Mouse (Mus musculus): ENCODE measurements around the gene Dnhd1.
"Not testable (repeated sequence)": the region's sequence is repeated elsewhere in the genome, so short reads cannot be mapped to it uniquely, and the experiment has no call there.

Gene Dnhd1

DNA sequence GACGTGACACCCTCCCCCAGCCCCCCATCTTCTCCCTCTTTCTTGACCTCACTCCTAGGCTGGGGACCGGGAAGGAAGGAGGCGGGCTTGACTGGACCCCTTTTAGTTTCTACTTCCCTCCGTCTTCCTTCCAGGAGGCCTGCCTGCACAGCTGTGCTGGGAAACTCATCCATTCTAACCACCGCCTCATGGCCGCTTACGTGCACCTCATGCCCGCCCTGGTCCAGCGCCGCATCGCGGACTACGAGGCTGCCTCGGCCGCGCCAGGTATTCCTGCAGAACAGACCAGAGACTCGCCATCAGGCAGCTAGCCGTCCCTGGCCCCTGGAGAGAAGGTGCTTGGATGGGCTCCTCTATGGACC, 9.8 kb upstream of the Dnhd1 start:
- peak; percentile 45 for DNase-seq

DNA sequence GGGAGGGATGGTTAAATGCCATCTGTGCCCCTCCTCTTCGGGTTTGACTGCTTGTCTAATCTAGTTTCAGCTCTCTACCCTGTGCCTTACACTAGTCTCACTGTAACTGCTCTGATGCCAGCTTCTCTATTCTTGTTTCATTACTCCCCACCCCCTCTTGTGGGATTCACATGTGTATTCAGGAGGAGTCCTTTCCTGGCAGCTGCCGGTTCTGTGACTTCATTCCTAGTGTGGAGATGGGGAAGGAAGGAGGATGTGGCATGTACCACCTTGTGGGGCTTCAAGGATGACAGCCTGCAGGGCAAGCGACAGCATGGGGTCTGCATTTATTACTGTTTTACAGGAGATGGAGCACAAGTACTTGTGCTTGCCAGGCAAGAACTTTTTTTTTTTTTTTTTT, 8.7 kb upstream of the Dnhd1 start:
- DNase-seq, result no peak

DNA sequence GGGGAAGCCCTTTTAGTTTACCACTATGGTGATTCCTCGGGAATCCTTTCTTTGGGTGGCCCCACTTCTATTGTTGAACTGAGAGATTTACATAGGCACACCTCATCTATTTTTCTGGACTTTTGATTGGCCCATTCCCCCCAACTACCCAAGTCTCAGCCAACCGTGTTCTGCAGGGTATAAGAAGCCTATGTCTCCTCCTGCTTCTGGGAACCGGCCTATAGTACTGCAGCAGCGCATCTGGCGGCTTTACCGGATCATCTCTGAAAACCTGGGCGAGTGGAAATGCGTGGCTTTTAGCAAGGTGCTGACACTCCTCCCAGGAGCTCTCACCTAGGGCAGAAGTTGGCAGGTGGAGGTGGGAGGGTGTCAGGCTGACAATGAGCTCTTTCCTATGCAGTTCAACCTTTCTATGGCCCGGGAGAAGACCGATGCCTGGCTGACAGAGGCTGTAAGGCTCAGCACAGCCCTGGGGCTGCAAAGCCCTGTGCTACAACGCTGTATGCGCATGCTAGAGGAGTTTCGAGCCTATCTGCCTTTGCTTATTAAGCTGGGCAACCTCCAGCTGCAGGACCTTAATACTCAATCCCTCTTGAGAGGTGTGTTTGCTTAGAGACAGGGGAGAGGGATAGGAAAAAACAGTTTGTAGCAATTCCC, 35.0 kb downstream of the Dnhd1 start:
- no peak for DNase-seq

DNA sequence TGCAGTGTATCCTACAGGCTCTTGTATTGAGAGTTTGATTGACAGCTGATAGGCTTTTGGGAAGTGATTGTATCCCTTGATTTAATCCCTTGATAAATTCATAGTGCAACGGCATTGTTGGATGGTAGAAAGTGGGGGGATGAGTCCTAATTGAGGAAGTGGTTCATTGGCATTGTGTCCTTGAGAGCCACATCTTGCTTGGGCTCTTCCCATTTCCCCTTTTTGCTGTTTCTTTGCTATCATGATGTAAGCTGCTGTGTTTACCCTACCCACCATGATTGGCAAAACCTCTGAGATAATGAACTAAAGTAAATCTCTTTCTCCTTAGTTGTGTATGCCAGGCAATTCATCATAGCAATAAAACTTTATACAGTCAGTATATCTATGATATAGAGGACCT, 40.2 kb downstream of the Dnhd1 start:
- DNase-seq, result no peak

DNA sequence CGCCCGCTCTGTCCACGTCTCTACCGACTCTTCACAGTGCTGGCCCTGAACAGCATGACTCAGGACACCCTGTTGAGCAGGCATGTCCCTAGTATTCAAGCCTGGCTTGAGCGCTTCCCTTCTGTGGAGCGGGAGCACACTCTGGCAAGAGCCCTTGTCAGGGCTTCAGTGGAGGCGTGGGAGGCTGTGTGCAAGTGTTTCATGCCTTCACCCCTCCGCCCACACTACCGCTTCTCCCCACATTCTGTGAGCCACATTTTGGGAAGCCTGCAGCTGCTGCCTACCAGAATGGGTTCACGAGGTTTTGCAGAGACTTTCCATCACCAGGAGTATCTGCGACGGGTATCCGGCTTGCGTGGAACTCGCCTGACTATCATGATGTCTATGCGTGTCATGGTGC, 52.6 kb downstream of the Dnhd1 start:
- DNase-seq, result no peak

DNA sequence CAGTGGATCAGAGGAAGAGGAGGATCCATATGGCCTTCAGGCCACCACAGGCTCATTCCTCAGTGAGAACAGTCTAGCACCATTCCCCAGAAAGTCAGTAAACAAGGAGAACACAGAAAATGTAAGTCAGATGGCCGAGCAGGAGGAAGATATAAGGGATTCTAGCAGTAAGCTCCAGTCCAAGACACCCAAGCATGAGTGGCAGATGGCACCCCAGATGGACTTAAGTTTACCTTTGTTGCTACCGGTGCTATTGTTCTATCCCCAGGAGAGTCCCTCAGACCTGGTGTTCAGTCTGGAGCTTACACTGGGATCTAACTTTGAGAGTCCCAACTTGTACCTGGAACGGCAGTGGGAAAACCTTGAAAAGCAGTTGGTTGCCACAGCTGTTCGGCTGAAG, 53.2 kb downstream of the Dnhd1 start:
- no peak for DNase-seq

DNA sequence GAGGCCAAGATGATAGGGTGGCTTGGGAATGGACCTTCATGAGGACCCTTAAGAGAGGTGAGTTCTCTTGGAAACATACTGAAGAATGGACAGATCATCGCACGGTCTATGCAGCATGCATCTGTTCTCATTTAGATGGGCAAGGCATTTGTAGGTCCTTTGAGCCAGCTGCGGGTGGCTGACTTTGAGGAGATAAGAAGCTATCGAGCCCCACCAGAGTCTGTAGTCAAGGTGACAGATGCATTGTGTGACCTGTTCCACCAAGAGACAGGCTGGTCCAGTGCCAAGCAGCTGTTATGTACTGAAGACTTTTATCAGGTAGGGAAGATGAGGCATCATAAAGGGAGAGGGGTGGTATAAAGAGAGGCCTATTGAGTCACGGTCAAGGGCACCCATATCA, 58.1 kb downstream of the Dnhd1 start:
- no peak for DNase-seq

DNA sequence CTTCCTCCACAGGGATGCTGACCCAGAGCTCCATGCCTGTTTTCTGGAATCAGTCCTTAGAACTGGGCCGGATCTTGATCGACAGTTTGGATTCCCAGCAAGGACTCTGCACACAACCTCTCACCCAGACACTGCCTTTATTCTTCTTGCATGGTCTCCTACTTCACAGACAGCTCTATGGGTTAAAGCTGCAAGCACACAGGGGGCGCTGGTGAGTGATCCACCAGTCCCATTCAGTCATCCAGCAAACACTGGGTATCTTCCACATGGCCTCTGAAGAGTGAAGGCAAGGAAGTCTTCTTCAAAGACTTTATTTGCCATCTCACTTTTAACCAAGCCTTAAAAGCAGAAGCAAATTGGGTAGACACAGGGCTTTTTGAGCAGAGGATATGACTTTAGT, 64.7 kb downstream of the Dnhd1 start:
- DNase-seq, result no peak

DNA sequence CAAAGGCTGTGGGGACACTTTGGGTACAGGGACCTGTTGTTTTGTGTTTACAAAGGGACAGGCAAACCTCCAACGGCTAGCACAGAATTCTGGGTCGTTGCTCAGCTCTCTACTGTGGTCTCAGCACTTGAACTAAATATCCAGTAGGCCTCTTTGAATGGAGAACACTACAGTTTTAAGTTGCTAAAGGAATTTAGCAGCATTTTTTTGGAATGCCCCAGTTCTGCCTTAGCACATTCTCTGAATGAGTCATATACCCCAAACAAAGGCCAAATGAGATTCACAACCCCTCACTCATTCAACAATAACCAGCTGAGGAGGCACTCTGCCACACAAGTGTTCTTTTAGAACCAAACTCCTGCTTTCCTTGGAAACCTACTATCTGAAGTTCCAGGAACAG, 71.3 kb downstream of the Dnhd1 start:
- DNase-seq, result no peak

DNA sequence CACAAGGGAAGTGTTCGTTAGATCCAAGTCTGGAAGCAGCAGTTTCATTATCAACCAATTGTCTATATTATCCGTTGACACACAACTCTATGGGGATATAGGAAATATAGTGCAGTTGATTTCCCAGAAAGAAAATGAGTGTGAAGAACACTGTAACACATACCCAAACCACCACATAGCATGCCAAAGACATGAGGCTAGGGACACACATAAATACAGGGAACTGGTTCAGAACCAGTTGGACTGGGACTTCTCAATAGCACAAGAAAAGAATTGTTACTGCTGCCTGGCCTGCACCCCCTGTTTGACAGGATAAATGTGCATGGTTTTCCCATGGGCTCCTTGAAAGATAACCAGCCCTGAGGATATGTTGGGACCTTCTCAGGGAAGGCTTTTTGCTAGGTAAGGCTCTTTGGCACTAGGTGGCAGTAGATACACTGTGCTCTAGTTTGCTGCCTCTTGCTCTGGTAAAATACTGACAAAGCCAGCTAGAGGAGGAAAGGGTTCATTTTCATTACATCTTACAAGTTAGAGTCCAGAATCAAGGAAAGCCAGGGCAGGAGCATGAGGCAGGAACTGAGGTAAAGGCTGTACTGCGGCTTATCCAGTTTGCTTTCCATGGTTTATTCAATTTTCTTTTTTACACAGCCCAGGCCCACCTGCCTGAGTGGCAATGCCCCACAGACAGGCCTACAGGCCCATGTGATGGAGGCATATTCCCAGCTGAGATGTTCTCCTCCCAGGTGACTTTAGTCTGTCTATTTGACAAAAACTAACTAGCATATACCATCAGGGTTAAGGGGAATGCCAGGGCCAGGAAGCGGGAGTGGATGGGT, 75.7 kb downstream of the Dnhd1 start:
- peak; percentile 19 for DNase-seq

DNA sequence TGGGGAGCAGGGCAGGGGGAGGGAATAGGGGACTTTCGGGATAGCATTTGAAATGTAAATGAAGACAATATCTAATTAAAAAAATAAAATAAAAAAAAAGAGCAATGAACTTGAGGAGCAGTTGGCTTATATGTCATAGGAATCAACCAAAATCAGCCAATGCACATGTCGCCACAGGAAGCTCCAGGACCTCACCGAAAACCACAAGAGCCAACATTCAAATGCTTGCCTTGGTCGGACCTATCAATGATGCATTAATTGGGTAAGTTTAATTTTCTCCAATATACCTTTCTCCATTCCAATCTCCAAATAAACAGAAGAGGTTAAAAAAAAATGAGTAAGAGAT, 76.3 kb downstream of the Dnhd1 start:
- DNase-seq, result no peak

DNA sequence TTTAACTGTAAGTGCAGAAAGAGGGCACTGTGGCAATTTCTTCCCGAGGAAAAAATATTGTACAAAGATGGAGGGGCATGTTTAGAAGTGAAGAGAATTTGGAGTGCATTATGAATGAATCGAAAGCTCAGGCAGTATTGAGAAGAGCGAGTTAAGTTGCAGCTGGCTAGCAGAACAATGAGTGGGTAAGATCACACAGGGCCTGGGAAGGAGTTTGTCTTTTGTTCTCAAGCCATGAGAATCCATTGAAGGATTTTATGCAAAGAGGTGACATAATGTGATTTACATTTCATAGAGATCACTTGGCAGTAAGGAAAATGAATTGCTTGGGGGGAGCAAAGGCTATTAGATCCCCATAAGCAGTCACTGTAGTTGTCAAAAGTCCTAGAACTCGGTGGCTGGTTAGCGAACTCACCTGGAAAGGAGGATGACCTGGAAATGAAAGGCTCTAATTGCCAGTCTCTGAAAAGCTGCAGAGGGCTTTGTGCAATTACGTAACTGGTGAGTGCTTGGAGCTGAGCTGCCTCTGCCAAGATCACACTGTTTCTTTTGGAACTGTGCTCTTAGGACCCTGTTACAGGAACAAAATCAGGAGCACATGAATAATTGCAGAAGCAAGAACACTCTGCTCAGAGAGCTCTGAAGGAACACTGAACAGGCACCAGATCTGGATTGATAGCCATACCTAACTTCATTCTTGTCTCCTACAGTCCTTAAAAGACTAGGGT, 78.2 kb downstream of the Dnhd1 start:
- no peak for DNase-seq

DNA sequence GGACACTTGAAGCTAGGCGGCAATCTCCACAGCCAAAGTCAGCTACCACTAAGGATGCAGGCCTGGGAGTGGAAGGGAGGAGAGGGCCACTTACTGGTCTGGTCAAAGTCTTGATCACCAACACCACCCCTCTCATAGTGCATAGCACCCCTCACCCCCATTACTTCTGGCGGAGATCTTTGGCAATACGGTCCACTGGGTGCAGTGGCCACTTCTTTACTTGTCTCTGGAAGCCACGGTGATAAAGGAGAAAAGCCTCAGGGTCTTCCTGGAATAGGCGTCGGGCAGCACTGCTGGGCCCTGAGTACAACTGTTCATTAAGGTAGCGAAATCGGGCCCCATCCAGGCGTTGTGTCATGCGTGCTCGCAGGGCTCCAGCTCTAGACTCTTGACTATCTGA, 83.2 kb downstream of the Dnhd1 start:
- no peak for DNase-seq

DNA sequence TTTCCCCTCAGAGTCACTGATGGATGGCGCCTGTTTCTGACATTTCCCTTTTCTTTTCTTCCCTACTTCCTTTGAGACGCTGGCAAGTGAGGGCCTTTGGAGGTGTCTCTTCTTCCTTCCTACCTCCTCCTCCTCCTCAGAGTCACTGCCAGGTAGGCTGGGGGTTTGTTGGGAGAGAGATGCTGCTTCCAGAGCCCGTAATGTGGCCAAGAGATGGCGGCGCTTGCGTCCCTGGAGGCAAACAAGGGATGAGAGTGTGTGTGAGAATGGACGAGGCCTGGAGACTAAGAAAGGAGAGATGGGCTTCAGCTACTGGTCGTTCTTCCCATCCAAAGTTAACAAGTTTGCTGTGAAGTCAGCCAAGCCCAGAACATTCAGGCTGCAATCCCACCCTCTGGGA, 84.2 kb downstream of the Dnhd1 start:
- no peak for DNase-seq

DNA sequence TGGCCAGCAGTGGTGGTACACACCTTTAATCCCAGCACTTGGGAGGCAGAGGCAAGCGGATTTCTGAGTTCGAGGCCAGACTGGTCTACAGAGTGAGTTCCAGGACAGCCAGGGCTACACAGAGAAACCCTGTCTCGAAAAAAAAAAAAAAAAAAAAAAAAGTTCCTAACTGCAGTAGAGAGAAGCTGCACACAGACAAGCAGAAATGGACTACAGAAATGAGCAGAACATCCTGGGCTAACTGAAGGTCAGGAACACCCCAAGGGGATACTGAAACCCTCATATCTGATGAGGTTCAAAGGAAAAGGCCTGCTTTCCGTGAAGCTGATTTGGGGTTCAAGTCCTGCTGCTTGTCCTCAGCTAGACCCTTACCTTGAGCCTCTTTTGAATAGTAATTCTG, 84.8 kb downstream of the Dnhd1 start:
- not testable (repeated sequence) for DNase-seq

DNA sequence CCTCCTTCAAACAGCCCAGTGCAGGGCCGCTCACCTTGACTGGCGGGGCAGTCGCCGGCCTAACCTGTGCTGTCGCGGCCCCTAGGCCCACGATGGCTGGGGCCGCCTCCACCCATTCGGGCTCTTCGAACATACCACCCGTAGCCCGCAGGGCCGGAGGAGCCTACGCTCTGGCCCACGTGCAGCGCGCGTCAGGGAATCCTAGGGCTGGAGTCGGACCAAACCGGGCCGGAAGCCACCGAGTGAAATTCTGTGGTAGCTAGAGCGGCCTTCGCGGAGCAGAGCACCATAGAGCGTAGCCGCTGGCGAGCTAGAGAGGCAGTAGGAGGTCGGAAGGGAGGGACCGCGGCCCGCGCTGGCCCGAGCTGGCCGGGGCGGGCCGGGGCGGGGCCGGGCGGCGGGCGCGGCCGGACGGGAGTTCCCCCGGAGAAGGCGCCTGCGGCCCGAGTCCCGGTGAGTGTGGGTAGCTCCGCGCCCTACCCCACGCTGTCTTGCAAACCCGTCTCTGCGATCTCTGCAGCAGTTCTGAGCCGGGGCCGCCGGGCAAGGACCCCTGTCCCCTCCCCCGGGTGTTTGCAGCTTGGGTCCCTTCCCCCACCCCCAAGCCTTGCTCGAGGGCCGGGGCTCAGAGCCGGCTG, 85.8 kb downstream of the Dnhd1 start, which contains the start of gene Ilk:
Gene Ilk, plus strand, starts transcription at position 329 of the 638 bp plus-strand sequence.
- DNase-seq, result peak; percentile 93

DNA sequence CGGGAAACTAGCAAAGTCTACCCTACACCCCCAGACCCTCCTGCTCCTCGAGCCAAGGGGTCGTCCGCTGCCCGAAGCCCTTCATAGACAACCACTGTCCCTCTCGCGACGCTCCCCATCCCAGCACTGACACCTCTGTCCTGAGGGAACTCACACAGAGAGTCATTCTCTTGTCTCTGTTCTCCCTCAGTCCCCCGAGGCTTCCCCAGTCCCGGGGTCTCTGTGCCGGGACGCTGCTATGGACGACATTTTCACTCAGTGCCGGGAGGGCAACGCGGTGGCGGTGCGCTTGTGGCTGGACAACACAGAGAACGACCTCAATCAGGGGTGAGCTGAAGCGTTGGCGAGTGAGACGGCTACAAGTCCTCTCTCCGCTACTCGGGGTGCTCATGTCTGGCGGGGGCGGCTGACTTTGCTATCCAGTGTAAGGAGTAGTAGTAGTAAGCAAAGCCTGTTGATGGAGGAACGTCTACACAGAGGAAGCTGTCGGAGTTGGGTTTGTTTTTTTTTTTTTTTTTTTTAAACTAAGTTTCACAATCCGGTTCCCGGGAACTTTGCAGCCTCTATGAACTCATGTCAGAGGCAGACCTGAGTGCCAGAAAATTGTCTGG, 86.4 kb downstream of the Dnhd1 start, which contains the start of gene Rrp8:
Gene Rrp8, minus strand, starts transcription at position 475 of the 611 bp plus-strand sequence.
- DNase-seq, result peak; percentile 59

DNA sequence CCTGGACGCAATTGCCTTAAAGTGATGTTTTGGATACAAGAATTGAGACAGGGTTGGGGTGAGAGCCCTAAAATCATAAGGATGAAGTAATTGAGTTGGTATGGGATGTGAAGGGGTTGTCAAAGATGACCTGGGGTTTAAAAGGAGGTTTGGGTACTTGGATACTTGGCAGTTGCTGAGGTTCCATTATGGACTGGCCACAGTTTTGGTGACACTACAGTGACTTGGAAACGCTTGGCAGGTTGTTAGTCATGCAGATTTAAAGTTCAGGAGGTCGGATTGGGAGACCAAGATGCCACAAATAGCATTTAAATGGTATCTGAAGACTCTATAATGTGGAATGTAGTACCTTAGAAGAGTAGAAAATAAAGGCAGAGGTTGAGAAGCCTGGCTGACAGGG, 87.0 kb downstream of the Dnhd1 start:
- no peak for DNase-seq

DNA sequence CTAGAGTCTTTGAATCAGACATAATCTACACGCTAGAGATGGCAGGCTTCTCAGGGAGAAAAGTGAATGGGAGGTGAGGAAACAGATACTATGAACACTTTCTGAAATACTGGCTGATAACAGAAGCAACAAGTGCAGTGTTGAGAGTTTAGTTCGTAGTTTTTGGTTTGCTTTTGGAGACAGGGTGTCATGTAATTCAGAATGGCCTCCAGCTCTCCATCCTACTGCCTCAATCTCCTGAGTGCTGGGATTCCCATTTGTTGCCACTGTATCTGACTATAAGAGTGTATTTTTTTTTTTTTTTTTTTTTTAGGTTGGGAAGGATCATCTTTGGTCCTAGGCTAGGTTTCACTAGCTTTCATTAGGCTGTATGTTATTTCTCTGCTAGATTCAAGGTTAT, 87.7 kb downstream of the Dnhd1 start:
- no peak for DNase-seq

DNA sequence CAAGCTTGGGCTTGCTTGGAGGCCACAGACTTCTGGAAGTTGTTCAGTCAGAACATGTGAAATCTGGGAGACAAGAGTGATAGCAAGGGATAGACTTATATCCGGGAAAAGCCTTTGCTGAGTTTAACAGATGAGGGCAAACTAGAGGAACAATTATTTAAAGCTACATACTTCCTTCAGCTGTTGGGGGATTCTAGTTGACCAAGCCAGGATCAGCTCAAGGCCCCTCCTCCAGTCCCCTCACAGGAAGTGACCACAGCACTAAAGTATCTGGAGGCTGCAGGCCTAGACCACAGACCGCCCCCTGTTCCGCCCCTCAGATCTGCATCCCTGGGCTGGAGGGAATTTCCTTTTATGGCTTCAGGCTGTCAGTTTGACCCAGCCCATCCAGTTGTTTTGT, 88.3 kb downstream of the Dnhd1 start:
- DNase-seq, result peak; percentile 71

DNA sequence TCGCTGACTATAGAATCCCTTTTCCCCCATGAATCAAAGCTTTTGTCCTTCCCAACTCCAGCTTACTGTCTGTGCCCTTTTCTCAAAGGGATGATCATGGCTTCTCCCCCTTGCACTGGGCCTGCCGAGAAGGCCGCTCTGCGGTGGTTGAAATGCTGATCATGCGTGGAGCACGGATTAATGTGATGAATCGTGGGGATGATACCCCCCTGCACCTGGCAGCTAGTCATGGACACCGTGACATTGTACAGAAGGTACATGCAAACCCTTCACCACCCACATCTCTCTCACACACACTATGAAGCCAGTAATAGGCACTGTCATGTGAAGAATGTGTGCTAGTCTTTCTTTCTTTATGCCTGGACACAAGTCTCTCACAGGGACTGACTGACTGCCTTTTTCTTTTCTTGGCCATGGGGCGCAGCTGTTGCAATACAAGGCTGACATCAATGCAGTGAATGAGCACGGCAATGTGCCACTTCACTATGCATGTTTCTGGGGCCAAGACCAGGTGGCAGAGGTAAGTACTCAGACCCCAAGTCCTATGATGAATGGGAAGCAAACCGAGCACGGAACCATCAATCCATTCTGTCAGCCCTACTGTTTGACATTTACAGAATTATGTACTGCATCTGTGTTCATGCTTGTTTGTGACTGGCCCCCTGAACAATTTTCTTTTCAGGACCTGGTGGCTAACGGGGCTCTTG, 89.6 kb downstream of the Dnhd1 start:
- no peak for DNase-seq

DNA sequence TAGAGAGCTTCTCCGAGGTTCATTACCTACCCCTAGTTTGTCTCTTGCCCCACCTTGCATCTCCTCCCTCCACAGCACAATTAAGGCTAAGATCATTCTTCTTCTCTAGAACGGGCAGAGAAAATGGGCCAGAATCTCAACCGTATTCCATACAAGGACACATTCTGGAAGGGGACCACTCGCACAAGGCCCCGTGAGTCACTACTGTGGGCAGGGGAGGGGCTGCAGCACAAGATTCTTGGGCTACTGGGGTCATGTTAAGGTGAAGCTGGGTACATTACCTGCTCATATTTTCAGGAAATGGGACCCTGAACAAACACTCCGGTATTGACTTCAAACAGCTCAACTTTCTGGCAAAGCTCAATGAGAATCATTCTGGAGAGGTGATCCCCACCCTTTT, 90.2 kb downstream of the Dnhd1 start:
- DNase-seq, result no peak
